Mouse (Mus musculus) testis, adult 2 months (tissue): ENCODE measurements around the gene Agrp.

Experiments
- CTCF ChIP-seq: fragments of 200-500 bp; IDR thresholded peaks from 2 replicates; pipeline ENCODE4 v1.5.1; 2012; ENCODE audit warnings: low read depth, mild to moderate bottlenecking, inconsistent platforms, low read length, moderate library complexity; ENCODE audit not compliant: control insufficient read depth, insufficient read depth, insufficient replicate concordance
- POLR2A ChIP-seq: fragments of 200-500 bp; IDR thresholded peaks from 2 replicates; pipeline ENCODE4 v1.6.1; 2012; ENCODE audit warnings: low read depth, mild to moderate bottlenecking, inconsistent platforms, low read length, moderate library complexity; ENCODE audit not compliant: control insufficient read depth

- TF ChIP-seq CTCF: no peak
- TF ChIP-seq POLR2A: no peak
Observed at GRCm38 (mm10) chr8:105639835-105640234, 2.6 kb upstream of the Agrp start.
